Mouse (Mus musculus) left cerebral cortex, adult 18-20 months (tissue): Measurements from ENCODE around the gene Mepce. TPM values are rescaled to one million over a fixed set of nuclear protein-coding genes. Genes with fewer than 3 reads are reported as not detected.
A peak's percentile ranks its signal among the peaks of the same experiment; 100 is the strongest.
"Not testable (repeated sequence)": the region's sequence is repeated elsewhere in the genome, so short reads cannot be mapped to it uniquely, and the experiment has no call there.

Experiments
- DNase-seq, 2 experiments: peaks; one replicate each; pipeline ENCODE4 v3.0.0; 2021 to 2022; ENCODE audit warnings: low spot score in 2 of 2, mixed read lengths in 1 of 2
- total RNA-seq, 2 experiments: library from RNA; stranded (reverse); gene quantifications; 2 replicates each; pipeline ENCODE4 v1.2.3; 2021

Gene Mepce
- total RNA-seq, 2 experiments from 2014 or later: 39.1 to 50.2 TPM

DNA sequence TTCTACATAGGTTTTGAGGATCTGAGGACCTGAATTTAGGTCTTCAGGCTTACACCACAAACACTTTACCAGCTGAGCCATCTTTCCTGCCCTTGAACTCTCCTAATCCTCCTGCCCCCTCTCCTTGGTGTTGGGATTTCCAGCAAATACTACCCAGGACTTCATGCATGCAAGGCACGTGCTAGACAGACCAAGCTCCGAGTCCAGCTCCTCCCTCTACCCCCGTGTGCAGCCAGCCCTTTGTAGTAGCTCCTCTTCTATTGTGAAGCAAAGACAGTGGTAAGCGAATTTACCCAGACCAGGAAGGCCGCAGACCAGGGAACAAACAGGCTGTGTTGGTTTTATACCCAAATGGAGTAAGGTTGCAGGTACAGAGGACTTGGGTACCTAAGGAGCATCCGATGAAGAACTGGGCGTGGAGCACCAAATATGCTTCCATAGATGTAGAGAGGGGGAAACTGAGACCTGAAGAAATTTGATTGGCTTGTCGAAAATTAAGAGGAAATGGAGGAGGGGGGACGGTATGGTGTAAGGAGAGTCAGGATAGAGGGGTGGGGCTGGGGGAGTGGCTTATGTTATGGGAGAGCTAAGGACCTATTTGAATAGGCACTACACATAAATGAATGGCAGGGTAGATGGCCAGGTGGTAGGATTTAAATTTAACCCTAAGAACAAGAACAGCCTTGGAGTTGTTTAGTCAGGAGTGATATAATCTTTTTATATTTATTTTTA is 22.7 kb downstream of the Mepce start:
- no peak for DNase-seq

DNA sequence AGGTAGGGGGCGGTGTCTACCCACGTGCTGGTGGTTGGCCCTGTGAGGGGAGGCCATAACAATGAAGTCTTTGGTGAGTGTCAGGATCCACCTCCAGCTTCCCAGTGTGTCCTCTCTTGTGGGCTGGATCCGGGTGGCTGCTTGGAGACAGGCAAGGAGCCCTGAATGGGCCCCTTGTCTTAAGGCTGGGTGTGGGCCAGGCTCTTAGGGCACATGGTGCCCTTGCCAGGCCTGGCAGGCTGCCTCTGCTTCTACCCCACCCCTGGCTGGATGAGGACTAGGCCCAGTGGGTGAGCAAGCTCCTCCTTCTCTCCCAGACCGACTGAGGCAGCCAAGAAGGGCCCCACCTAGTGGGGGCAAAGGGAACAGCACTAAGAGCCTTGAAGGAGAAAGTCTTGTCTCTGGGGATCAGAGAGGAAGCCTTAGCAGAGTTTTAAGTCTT is 27.5 kb downstream of the Mepce start:
- peak; percentile 83 for DNase-seq

DNA sequence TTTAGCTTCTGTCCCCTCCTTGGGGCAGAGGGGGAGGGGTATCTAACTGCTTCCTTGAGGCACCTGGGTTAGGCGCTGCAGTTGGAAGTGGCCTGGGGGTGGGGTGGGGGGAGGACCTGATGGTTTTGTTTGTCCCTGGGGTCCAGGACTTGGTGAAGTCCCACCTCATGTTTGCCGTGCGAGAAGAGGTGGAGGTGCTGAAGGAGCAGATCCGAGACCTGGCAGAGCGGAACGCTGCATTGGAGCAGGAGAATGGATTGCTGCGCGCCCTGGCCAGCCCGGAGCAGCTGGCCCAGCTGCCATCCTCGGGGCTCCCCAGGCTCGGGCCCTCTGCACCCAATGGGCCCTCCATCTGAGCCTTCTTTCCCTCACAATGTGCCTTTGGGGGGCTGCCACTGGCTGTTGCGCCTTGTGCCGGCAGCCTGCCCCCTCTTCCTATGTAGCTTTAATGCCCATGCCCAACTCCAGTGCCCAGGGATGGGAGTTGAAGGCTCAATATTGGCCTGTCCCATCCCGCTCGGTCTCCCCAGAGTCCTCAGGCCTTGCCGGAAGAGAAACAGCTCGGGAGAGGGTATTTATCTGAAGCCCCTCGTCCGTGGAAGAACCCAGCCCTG is 28.4 kb downstream of the Mepce start:
- DNase-seq: no peak

- peak; percentile 63 to 68 for DNase-seq
Observed at GRCm38 (mm10) chr5:137757887-137758286, 29.6 kb downstream of the Mepce start.

- DNase-seq: peak; percentile 81 to 93
Observed at GRCm38 (mm10) chr5:137756882-137757661, 30.4 kb downstream of the Mepce start.

DNA sequence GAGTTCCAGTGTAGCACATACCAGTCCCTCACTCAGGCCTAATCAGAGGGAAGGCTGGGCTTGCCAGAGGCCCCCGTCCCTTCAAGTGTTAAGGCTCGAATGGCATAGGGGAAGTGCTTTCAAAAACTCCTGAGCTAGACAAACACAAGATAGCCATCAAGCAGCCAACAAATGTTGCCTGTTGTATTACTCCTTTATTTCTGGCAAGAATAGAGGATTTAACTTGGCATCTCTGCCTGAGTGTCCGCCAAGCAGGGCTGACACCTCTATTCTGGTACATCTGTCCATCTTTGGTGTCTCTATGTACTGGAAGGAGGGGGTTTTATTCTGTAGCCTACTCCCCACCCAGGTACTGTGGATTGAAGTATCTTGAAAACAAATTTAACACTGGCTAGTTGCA is 31.3 kb downstream of the Mepce start:
- no peak for DNase-seq

DNA sequence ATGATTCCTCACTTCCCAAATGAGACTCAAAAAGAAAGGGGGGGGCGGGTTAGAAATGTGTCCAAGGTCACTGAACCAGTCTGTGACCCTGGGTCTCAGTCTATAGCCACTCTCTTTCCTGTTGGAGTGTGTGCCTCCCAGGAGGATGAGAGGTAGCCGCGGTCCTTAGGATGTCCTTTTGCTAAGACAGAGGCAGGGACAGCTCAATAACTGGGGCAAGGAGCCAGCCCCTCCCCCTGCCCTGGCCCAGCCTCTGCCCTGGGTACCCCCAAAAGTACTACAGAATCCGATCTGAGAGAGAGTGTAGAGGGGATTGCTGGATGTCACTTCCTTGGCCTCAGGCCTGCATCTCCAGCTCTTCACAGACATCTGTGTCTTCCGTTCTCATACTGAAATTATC is 32.0 kb downstream of the Mepce start:
- no peak for DNase-seq

GRCm38 (mm10) chr5:137753111-137753832 is 34.2 kb downstream of the Mepce start:
- no peak for DNase-seq

GRCm38 (mm10) chr5:137751988-137752387 is 35.5 kb downstream of the Mepce start:
- DNase-seq: no peak

GRCm38 (mm10) chr5:137751221-137751887 is 36.1 kb downstream of the Mepce start:
- DNase-seq: no peak

DNA sequence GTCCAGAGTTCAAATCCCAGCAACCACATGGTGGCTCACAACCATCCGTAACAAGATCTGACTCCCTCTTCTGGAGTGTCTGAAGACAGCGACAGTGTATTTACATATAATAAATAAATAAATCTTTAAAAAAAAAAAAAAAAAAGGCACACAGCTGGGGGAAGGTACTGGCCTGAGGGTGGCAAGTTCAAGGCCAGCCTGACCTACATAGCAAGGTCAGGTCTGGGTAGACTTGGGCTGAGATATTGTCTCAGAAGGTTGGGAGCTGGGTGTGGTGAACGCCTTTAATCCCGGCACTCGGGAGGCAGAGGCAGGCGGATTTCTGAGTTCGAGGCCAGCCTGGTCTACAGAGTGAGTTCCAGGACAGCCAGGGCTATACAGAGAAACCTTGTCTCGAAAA is 37.2 kb downstream of the Mepce start:
- DNase-seq: not testable (repeated sequence)

- no peak for DNase-seq
Observed at GRCm38 (mm10) chr5:137749196-137749836, 38.1 kb downstream of the Mepce start.

DNA sequence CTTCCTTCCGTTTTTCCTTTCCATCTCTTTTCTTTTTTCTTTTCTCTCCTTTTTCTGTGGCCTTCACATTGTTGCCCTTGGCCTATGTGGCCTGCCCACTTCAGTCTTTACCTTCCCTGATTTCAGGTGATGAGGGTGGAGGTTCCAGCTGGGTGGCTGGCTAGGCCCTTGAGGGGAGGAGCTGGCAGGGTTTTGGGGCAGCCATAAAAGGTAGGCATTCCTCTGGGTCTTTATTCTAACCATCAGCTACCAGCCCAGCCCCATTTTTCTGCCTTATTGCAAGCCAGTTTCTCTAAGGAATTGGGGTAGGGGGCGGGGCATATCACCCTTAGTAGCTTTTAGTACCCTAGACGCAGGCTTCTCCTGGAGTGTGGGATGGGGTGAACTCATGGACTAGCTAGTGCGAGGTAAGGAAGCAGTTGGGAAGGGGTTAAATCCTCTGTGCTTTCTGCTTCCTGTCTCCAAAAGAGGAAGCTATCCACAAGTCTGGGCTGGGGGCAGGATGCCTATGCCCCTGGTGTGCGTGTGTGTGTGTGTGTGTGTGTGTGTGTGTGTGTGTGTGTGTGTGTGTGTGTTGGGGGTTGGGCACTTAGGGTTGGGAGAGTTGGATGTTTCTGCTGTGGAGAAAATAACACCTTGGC is 39.2 kb downstream of the Mepce start:
- no peak for DNase-seq

- DNase-seq: no peak
Observed at GRCm38 (mm10) chr5:137747326-137747961, 40.0 kb downstream of the Mepce start.

GRCm38 (mm10) chr5:137746851-137747325 is 40.6 kb downstream of the Mepce start:
- no peak for DNase-seq

- DNase-seq: no peak
Observed at GRCm38 (mm10) chr5:137746282-137746850, 41.1 kb downstream of the Mepce start.

GRCm38 (mm10) chr5:137745214-137746171 is 42.0 kb downstream of the Mepce start, which contains the start of gene Tsc22d4:
Tsc22d4 (plus strand) TSS chr5:137745730.
- peak; percentile 83 to 84 for DNase-seq
